Comparison of ENCODE assay signal across 9 mouse cellular contexts in genomic region chr4:127168211-127168913, GRCm38 (mm10). TPM values are rescaled to one million over a fixed set of nuclear protein-coding genes. Genes with fewer than 3 reads are reported as not detected.
DNase-seq lines count a peak whose midpoint lies in the region; ATAC-seq and TF ChIP-seq lines count a peak whose summit lies in the region.
"Had no signal": no experiment of that assay in that cellular context is flagged by ENCODE, and none has a peak within 500 bp of the region (broad histone marks: within the 10 kb centered on the region; RNA-seq: fewer than 3 reads in every experiment).

No protein-coding gene starts in this region.

- H3K9me3 ChIP-seq in embryonic facial prominence, embryonic 15.5 days (replicated peaks), result no peaks in the 10 kb centered on the region
- H3K9me3 ChIP-seq in hindbrain, embryonic 11.5 days (ENCODE audit: control insufficient read depth, low read length), result no peaks in the 10 kb centered on the region

- peaks cover 26% of the 10 kb centered on the region for H3K4me1 ChIP-seq in embryonic facial prominence, embryonic 15.5 days
- H3K4me1 ChIP-seq in hindbrain, embryonic 11.5 days (replicated peaks; ENCODE audit: control insufficient read depth, insufficient read depth, low read length), result peaks cover 6% of the 10 kb centered on the region; the same call in 1 of the 2 replicates

- ATAC-seq in embryonic facial prominence, embryonic 15.5 days (ENCODE audit: insufficient number of reproducible peaks, low FRiP score, low TSS enrichment, low read depth), result peak; percentile 62
- peak; percentile 83 for ATAC-seq in hindbrain, embryonic 11.5 days (ENCODE audit: low FRiP score)
- peak; percentile 20 for ATAC-seq in megakaryocyte-erythroid progenitor cell, adult 5-6 weeks (replicated peaks; ENCODE audit: low FRiP score, low TSS enrichment, poor library complexity, severe bottlenecking)

- no peaks in the 10 kb centered on the region for H3K36me3 ChIP-seq in embryonic facial prominence, embryonic 15.5 days
- no peaks in the 10 kb centered on the region for H3K36me3 ChIP-seq in hindbrain, embryonic 11.5 days (ENCODE audit: control insufficient read depth, insufficient read depth, low read length)

- H3K27ac ChIP-seq in left cerebral cortex, adult 2 months, result peak overlapping the region; percentile 99
- no peak overlapping the region for H3K27ac ChIP-seq in embryonic facial prominence, embryonic 15.5 days (replicated peaks)
- H3K27ac ChIP-seq in hindbrain, embryonic 11.5 days (ENCODE audit: low read depth, low read length), result peak overlapping the region; percentile 77
- H3K27ac ChIP-seq: macrophage had no signal

- peak overlapping the region; percentile 77 for H3K4me3 ChIP-seq in left cerebral cortex, adult 2 months
- peak overlapping the region; percentile 60 for H3K4me3 ChIP-seq in embryonic facial prominence, embryonic 15.5 days (replicated peaks)
- peak overlapping the region; percentile 47 for H3K4me3 ChIP-seq in hindbrain, embryonic 11.5 days (ENCODE audit: low read depth, low read length)

- H3K27me3 ChIP-seq in embryonic facial prominence, embryonic 15.5 days, result peaks cover 70% of the 10 kb centered on the region
- H3K27me3 ChIP-seq in hindbrain, embryonic 11.5 days (ENCODE audit: control insufficient read depth, insufficient read depth, low read length), result no peaks in the 10 kb centered on the region; the same call in 1 of the 2 replicates

- intact Hi-C loops in left cerebral cortex, adult 2 months (cut with DNase I), result loop anchor here (2.0 to 5.0 kb wide), 2 partner anchors 41 to 92 kb away; partner anchors contain the start of gene Zmym6

- TF ChIP-seq CTCF in left cerebral cortex, adult 2 months (IDR thresholded peaks at IDR 0.05), result no peak; the same call in 1 of the 2 replicates

- peak; percentile 62 to 69 for DNase-seq in left cerebral cortex, adult 2 months (ENCODE audit: extremely low spot score in 1 of 2, low spot score in 2 of 2)
- no peak for DNase-seq in left cerebral cortex, adult 9 months (ENCODE audit: low spot score in 2 of 2)
- peak; percentile 81 for DNase-seq in brain, adult 2 months (ENCODE audit: low read depth, low spot score)
- DNase-seq in hindbrain, embryonic 11.5 days (ENCODE audit: low spot score), result peak; percentile 81
- DNase-seq in layer of hippocampus, postnatal 36 days, result peak; percentile 67 to 73
- DNase-seq in right cerebral cortex, postnatal 14 days, result peak; percentile 82

- peak overlapping the region; percentile 15; the same call in 1 of the 2 replicates for H3K9ac ChIP-seq in embryonic facial prominence, embryonic 15.5 days
- peak overlapping the region; percentile 72 for H3K9ac ChIP-seq in hindbrain, embryonic 11.5 days (ENCODE audit: low read depth, low read length)

- H3K4me2 ChIP-seq in embryonic facial prominence, embryonic 15.5 days (replicated peaks), result peak overlapping the region; percentile 97
- peak overlapping the region; percentile 65 for H3K4me2 ChIP-seq in hindbrain, embryonic 11.5 days (replicated peaks; ENCODE audit: low read depth, low read length)

- WGBS in embryonic facial prominence, embryonic 15.5 days, result under 1% methylated on average over 39 of the region's 39 CpGs
- under 1% methylated on average over 37 of the region's 39 CpGs for WGBS in hindbrain, embryonic 11.5 days

RNA-seq across cellular contexts. Expression of gene Dlgap3, which starts 0.6 kb away (rescaled TPM):
- 100 to 1,000 TPM; 372 to 403 TPM for total RNA-seq in left cerebral cortex, adult 2 months (2021)
- 1.7 and 2.0 TPM in 2 replicates for polyA plus RNA-seq in embryonic facial prominence, embryonic 15.5 days (2015; fragmentation: Nextera tagmentation; extraction: Ambion mirVana)
- polyA plus RNA-seq in hindbrain, embryonic 11.5 days (2014; fragmentation: Nextera tagmentation; extraction: Ambion mirVana), result 6.7 and 7.1 TPM in 2 replicates
- 100 to 1,000 TPM; 283 to 287 TPM for total RNA-seq in layer of hippocampus, postnatal 36 days (2021)
- not detected in 2 replicates for total RNA-seq in megakaryocyte-erythroid progenitor cell, adult 5-6 weeks (2014; fragmentation: Nextera tagmentation)
- not detected in 2 replicates for total RNA-seq in megakaryocyte-erythroid progenitor cell, adult 5-6 weeks (2017)
- polyA plus RNA-seq: macrophage had no signal

RNA-seq across cellular contexts. Expression of gene Tmem35b, which starts 44.9 kb away (rescaled TPM):
- total RNA-seq in left cerebral cortex, adult 2 months (2021), result 1 to 10 TPM; 4.1 to 4.2 TPM
- 15.6 and 18.1 TPM in 2 replicates for polyA plus RNA-seq in embryonic facial prominence, embryonic 15.5 days (2015; fragmentation: Nextera tagmentation; extraction: Ambion mirVana)
- 14.0 and 14.2 TPM in 2 replicates for polyA plus RNA-seq in hindbrain, embryonic 11.5 days (2014; fragmentation: Nextera tagmentation; extraction: Ambion mirVana)
- 1 to 10 TPM; 4.6 to 4.9 TPM for total RNA-seq in layer of hippocampus, postnatal 36 days (2021)
- total RNA-seq in megakaryocyte-erythroid progenitor cell, adult 5-6 weeks (2014; fragmentation: Nextera tagmentation), result 5.3 and 8.9 TPM in 2 replicates
- total RNA-seq in megakaryocyte-erythroid progenitor cell, adult 5-6 weeks (2017), result 6.2 and 7.9 TPM in 2 replicates

Comparison
In these comparisons a context has a peak if more than half of its experiments do, and no peak if none do; other contexts are left out.
1. DNase-seq: peak in left cerebral cortex, adult 2 months (2 of 2), brain, adult 2 months (single experiment), hindbrain, embryonic 11.5 days (single experiment), layer of hippocampus, postnatal 36 days (2 of 2) and right cerebral cortex, postnatal 14 days (single experiment); none in left cerebral cortex, adult 9 months (0 of 2).
2. ATAC-seq: peak in every context shown above with its lines; median percentile 83 in hindbrain, embryonic 11.5 days; 62 in embryonic facial prominence, embryonic 15.5 days; 20 in megakaryocyte-erythroid progenitor cell, adult 5-6 weeks.
3. RNA of gene Dlgap3, which starts 0.6 kb away (total RNA-seq): 372 to 403 TPM in left cerebral cortex, adult 2 months and 283 to 287 TPM in layer of hippocampus, postnatal 36 days; not detected in megakaryocyte-erythroid progenitor cell, adult 5-6 weeks; every median in the first group is over 100 times any median in the second.
4. Peak in every context shown above with its lines, with median percentiles within 50 percentile points of each other: H3K4me3 ChIP-seq.